Mouse (Mus musculus): Measurements from ENCODE around the gene Prss44.

- no peak for TF ChIP-seq UBTF (IDR thresholded peaks at IDR 0.05; ENCODE audit: low read depth, low read length)
- TF ChIP-seq ZNF384 (IDR thresholded peaks at IDR 0.05; ENCODE audit: low read depth, low read length) = no peak
- no peak for TF ChIP-seq ZC3H11A (IDR thresholded peaks at IDR 0.05; ENCODE audit: low read depth, low read length)
- no peak for TF ChIP-seq POLR2A (IDR thresholded peaks at IDR 0.05; ENCODE audit: low read depth, low read length)
- TF ChIP-seq CTCF (conservative IDR thresholded peaks at IDR 0.05 in 1 of 2, IDR thresholded peaks at IDR 0.05 in 1 of 2; ENCODE audit: low read depth in 2 of 2, low read length in 2 of 2) = no peak
- no peak for TF ChIP-seq KAT2A (IDR thresholded peaks at IDR 0.05; ENCODE audit: insufficient replicate concordance, low read length)
- TF ChIP-seq RCOR1 (conservative IDR thresholded peaks at IDR 0.05; ENCODE audit: low read depth, low read length) = no peak
Observed at GRCm38 (mm10) chr9:110858523-110858922, 44.7 kb downstream of the Prss44 start.
